Mouse (Mus musculus) kidney, postnatal 25 days (tissue): ENCODE results near the gene Tgfbr1.

Experiments used
- DNase-seq, 2 experiments: peaks; one replicate each; pipeline ENCODE4 v3.0.0; 2021; ENCODE audit warnings: mixed read lengths in 2 of 2

The Tgfbr1 gene

DNA sequence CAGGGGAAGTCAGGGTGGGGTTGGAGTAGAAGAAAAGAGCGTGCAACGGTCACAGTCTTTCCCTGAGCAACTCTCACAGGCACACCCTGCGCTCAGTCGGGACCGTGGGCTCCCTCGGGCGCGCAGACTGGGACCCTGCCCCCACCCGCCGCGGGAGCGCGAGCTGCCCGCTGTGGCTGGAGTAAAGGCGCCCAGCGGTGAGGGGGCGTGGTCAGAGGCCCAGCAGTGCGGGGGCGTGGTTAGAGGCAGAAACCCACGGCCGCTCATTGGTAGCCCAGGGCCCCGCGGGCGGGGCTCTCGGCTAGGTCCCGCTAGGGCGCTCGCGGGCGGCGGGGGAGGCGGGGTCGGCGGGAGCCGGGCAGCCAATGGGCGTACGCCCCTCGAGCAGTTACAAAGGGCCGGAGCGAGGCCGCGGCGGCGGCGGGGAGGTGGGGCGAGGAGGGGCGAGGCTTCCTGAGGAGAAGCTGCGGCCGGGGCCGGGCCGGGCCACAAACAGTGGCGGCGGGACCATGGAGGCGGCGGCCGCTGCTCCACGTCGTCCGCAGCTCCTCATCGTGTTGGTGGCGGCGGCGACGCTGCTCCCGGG lies at the start of gene Tgfbr1:
Gene Tgfbr1 (plus strand): TSS at position 420 of the 586 bp plus-strand sequence.
- DNase-seq = peak; percentile 99 to 100

DNA sequence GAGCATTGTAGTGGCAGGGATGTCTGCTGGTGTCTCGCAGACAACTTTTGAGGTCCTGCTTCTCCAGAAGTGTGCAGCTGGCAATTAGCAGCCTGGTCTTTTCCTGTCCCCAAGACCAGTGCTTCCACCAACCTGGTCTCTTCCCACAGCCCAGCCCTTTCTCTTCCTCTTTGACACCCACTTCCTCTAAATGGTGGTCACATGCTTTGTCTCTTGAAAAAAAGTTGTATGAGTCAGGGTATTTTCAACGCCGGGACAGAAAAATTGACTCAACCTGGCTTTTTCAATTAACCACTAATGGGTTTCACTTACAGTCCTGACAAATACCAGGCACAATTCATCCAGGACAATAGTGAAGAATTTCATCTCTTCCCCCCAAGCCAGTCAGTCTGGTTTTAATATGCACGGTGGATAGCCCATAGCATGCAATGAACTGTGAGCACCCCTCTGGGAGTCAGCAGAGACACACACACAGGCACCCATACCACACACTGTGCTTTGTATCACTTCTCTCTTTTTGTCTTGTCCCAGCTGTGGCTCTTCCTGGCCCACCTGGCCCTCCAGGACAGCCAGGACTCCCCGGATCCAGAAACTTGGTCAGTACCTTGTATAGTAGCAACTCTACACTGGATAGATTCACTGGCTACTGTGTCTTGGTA lies 49.6 kb upstream of the Tgfbr1 start:
- DNase-seq = no peak

DNA sequence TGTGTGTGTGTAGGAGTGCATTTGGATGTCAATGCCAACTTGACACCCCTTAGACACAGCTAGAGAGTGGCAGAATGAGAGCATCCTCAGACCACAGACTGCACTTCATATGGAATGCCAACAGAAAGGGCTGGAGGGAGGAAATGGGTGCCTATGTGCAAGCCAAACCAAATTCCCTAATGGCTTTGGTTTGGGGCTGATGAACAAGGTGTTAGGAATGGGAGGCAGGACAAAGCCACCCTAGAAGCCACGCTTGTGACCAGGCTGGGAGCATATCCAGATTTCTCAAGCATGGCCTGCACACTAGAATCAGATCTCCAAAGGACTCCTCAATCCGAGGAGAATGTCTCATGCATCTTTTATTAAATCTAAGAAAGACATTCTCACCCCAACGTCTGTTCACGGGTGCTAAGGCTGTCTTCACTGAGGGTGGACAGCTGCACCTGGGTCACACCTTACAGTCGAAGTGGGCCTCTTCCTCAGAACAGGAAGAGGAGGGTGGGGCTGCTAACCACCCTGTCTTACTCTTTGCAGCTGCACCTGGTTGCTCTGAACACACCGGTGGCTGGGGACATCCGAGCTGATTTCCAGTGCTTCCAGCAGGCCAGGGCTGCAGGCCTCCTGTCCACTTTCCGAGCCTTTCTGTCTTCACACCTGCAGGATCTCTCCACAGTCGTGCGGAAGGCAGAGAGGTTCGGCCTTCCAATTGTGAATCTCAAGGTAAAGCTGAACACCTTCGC lies 43.0 kb upstream of the Tgfbr1 start:
- no peak for DNase-seq

DNA sequence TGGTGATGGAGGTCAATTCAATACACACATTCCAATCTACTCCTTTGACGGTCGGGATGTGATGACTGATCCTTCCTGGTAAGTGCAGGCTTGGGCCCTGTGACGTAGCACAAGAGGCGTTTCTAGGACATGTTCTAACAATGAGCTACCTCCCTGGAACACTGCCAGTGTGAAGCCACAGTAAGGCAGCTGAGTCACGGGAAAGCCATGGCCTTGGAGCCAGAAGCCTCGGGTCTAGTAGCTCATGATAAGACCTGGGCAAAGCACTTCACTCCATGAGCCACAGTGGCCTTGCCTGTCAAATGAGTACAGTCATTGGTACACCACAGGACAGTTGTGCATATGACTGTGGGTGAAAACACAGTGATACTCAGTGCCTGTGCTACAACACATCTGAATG lies 42.2 kb upstream of the Tgfbr1 start:
- no peak for DNase-seq

DNA sequence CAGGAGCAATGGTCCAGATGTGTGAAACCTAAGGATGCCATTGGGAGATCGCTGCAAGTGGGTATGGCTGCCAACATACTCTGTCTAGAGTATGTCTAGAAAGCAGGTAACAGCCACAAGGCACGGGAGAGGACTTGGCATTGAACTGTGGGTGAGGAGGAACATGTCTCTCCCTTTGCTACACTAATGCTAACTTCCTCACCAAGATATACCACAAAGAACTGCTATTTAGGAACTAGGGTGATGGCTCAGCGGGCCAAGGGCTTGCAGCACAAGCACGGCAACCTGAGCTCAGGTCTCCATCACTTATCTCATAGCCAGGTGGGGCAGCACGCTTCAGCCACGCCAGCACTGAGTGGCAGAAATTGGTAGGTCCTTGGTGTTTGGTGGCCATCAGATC lies 41.6 kb upstream of the Tgfbr1 start:
- no peak for DNase-seq

DNA sequence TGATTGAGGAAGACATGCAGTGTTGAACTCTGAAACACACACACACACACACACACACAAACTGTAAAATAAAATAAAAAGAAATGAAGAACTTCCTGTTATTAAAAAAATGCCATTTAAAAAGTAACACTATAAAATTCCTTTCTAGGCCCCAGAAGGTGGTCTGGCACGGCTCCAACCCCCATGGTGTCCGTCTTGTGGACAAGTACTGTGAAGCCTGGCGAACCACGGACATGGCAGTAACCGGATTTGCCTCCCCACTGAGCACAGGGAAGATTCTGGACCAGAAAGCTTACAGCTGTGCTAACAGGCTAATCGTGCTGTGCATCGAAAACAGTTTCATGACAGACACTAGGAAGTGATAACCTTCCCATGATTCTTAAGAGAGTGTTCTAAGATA lies 41.1 kb upstream of the Tgfbr1 start:
- no peak for DNase-seq

DNA sequence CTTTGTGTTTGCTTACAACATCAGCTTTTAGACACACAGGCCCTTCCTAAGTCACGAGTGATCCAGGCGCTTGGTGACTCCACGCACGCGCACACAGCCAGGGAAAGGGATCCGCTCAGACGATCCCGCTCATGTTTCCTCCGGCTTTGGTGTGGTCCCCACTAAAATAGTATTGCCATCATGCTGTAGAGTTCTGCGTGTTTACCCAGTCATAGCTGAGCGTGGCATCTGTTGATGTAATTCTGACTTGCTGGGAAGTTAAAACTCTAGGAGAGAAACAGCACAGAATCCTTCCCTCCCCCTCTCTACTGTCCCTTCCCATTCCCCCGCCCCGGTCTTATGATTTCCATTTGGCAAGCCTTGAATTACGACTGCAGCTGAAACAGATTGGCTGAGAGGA lies 40.3 kb upstream of the Tgfbr1 start:
- DNase-seq = no peak

DNA sequence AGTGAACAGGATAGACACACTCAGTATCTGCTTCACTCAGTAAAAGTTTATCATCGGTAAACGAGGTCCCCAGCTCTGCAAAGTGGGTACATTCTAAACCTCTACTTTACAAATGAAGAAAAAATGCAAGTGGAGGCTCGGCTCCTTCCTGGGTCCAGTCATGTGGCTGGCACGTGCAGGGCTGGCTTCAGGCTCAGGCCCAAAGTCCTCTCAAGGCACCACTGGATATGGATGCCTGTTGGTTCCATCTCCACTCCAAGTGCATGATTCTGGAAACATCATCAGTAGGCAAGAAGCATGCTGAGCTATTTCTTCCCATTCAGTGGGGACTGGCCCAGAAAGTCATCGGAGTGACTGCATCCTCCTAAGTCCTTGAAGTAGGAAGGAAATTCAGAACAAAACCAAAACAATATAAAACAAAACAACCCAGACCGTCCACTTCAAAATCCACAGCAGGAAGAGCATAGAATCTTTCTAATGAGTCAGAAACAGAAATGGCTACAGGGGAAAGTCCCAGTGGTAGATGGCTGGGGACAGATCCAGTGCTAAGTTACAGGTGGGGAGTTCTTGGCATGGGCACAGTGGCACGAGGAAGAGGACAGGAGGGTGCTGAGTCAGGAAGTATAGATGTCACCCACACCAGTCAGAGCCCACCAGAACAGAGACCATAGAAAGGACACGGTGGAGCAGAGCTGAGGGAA lies 39.2 kb upstream of the Tgfbr1 start:
- DNase-seq = no peak

DNA sequence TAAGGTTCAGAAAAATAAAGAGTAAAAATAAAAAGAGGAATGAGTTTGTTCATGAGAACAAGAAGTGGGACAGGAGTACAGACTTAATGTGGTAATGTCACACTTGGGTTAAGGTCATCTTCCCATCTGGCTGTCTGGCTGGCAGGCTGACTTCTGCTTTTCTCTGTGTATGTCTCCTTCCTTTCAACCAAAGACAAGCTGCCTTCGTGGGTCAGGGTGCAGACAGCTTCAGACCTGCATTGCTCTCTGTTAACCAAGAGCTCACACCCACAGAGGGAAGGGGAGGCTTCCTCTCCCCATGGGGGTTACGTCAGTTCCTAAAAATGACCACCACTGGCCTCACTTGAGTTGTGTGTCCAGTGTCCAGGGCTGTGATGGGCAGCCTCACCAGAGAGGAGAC lies 37.6 kb upstream of the Tgfbr1 start:
- no peak for DNase-seq

DNA sequence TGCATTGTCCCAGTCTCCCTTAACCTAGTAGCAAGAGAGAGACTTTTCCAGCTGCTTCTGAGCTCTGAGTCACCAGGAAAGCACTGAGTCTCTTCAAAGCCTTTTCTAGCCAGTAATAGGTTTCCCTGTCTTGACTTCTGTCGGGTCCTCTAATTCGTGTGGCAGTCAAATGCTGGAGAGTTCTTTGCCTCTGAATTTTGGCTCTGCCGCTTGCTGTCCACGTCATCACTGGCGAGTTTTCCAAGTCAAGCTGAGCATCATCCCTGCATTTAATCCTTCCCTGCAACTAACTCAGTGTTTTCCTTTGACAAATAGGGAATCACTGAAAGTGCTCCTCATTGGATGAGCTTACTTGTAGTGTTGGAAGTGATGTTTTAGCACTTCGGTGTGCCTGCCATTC lies 36.6 kb upstream of the Tgfbr1 start:
- DNase-seq = no peak

DNA sequence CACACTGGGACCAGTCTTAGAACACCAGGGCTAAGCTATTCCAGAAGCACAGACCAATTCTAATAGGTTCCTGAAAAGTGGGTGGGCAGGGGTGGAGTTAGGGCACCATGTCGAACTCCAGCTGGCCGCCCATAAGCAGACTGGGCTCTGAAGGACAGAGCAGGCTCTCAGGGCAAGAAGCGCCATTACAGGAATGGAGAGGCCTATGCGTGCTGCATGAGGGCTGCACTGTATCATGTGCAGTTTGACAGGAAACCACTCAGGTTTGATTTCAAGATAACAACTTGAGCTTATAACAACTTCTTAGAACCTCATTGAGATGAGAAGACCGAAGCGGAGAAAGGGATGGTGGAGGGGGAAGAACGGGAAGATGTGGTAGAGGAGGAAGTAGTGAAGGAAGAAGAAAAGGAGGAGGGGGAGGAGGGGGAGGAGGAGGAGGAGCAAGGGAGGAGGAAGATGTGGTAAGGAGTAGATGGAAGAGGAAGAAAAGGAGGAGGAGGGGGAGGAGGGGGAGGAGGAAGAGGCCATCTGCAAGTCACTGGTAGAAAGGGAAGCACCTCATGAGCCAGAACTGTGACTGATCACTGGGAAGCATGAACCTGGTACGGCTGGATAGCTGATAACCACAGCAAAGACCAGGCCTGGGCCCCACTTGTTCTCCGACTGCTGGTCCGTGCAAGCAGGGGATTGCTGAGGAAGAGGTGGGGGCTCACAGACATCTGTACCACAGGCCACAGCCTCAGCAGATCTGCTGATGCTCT lies 33.3 kb upstream of the Tgfbr1 start:
- DNase-seq = no peak

DNA sequence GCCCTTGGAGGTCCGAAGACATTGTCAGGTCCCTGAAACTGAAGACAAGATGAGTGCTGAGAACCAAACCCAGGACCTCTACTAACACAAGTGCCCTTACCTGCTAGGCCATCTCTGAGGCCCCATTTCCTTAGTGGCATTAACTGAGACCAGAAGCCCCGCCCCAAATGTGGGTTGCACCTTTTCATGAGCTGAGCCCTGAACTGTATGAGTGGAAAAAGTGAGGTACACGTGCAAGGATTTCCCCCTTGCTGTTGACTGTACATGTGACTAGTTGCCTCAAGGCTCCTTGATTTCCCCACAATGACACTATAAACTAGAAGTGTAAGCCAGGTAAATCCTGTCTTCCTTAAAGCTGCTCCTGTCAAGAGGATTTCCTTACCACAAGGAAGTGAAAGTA lies 30.7 kb upstream of the Tgfbr1 start:
- peak in 1 of 2 experiments; percentile 24 for DNase-seq

DNA sequence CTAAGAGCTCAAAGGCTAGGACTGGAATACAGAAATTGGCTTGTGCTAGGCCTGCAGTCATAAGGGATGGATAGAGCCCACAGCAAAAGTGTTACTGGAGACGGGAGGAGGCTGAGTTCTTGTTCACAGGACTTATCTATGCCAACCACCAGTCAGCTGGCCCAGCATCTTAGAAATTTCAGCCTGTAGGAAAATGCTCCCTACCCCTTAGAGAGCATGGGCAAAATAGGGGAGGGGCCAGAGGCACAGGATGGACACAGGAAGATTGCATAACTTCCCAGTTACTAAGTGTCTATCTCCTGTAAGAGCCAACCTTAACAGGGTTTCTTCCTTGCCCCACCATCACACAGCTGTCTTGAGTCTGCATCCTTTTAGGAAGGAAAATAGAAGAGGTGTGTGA lies 28.8 kb upstream of the Tgfbr1 start:
- DNase-seq = peak in 1 of 2 experiments; percentile 10

DNA sequence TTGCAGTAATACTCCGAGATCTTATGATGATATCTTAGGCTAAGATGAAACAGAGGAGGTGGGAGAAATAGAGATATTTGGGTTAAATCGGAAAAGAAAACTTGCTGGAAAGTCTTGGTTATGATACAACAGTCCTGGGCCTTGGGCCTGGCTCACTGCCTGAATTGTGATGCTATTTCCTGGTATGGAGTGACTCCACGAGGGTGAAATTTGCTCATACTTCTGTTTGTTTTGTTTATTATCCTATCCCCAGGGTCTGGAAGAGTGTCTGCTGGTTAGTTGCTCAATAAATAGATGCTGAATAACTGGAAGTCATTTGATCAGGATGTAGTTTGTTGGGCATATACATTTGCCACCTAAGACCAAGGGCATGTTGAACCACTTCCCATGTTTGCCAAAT lies 25.2 kb upstream of the Tgfbr1 start:
- DNase-seq = no peak

DNA sequence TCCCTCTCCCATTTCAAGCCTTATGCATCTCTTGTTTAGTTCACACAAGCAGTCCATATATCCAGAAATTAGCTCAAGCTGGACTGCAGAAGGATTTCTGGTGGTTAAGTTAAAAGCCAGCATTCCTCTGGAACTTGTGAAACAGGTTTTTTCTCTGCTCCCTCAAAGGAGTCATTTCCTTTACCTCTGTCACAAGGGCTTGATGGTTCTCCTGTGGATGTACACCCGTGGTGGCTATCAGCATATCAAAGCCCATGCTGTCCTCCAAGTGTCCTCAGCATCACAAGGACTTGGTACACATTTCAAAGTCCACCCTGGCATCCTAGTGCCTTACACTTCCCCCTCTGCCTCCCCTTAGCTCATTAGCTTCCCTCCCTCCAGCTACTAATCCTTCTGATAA lies 23.7 kb upstream of the Tgfbr1 start:
- peak in 1 of 2 experiments; percentile 24 for DNase-seq

DNA sequence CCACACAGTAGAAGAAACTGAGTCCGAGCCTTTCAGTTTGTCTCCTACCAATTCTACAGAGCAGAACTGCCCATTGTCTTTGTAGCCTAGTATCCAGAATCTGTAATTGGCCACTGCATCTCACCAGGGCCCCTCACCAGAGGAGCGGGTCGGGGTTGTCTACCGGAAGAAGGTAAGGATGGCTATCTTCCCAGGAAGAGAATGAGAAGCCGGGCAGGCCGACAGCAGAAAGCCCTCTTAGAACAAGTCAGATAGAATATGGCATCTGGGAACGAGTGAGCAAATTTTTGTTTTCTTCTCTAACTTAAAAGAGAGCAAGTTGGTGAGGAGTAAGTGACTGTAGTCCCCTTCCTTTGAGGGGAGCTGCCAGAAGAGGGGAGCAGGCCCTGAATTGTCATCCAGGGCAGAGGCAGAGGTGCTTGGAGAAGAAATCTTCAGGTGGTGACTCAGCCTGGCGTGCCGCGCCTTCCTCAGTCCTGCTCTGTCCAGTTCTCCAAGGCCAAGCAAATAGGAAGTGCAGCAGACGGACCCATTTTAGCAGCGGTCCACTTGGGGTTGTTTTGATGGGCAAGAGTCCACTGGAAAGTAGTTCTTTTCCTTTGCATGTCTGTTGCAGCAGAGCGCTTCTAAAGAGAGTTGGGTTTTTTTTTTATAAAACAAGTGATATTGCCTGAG lies 22.5 kb upstream of the Tgfbr1 start:
- peak in 1 of 2 experiments; percentile 31 for DNase-seq

DNA sequence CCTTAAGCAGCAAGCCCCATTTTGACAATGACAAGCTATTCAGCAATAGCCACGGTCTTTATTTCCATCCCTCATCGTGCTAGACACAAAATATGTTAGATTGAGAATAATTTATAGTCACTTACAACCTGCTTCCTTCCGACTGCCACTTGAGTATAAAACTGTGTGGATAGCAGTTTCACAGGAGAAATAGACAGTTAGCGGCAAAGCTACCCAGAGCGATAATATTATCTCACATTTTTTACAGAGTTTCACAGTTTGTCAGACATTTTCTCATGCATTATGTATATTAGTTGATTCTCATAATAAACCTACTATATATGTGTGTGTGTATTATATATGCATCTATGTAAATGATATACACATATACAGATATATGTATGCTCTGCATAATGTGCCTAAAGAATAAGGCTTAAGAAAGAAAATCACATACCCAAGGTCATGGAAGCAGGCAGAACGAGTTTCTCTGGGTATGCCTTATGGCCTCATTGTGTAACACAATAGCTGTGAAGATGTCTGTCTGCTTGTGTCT lies 20.1 kb upstream of the Tgfbr1 start:
- peak in 1 of 2 experiments; percentile 1 for DNase-seq

DNA sequence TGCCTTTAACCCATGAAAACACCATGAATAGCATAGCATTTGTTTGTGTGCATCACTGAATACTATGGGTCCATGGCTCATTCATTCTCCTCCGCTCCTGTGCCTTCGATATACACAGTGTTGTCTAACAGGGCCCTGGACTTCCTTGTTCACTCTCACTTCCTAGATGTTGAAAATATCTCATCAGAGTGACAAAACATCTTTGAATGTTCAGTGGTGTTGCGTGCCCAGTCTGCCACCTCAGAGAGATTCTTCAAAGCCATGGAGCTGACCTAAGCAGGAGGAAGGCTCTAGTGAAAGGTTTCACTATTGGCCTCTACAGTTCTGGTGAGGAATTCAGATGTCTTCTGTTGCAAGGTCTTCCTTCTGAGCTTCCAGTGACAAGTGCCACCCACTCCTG lies 19.5 kb upstream of the Tgfbr1 start:
- DNase-seq = peak in 1 of 2 experiments; percentile 5

DNA sequence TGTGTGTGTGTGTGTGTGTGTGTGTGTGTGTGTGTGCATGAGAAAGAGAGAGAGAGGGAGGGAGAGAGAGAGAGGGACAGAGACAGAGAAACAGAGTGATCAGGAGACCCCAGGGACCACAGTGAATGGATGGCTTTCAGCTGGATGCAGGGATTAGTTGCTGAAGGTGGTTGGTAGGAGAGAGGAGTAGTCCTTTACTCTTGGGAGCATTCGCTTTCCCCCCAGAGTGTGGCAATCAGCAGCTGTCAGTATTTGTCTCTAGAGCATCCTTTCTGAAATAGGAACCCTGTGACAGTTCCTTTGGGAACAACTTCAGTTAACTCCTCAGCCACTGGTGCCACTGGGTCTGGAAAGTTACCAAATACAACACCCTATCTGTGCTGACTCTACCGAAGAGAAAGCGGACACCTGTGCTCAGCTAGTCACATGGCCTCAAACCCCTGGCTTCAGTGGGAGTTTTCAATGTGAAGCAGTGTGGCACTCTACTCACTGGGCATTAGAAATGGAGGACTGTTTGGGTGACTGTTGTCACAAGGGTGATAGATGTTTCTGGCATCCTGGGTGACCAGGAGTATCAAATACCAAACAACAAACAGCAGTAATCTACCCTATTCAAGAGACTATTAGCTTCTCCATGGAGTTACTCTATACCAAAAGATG lies 16.0 kb upstream of the Tgfbr1 start:
- no peak for DNase-seq

DNA sequence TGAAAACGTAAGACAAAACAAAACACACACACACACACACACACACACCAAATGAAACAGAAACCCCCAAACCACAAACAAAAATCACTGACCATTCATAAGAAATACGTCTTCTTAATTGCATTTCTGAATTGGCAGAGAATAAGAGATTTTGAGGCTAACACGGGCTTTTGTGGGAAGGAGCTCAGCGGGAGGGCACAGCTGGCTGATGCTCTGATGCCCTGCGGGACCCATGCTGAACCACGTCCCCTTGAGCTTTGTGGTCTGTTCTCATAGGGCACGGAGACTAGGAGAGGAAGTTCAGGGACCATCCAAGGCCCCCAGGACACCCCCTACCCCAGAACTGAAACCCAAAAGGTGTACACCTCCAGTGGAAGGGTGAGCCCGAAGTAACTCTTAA lies 10.4 kb upstream of the Tgfbr1 start:
- DNase-seq = no peak

DNA sequence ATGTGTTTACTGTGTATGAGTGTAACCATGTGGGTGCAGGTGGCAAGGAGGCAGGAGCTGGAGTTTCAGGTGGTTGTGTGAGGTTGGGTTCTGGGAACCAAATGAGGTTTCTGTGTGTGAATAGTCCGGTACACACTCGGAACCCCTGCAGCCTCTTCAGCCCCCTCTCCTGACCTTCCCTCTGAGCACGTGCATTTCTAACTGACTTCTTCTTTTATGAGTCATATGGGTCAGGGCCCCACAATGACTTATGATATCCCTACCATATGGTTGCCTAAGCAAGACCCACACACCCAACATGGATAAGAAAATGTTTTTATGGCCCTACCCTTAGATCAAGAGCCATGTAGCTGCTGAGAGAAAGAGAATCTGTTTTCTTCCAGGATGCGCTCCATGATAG lies 6.0 kb upstream of the Tgfbr1 start:
- DNase-seq = no peak
